Mouse (Mus musculus) central nervous system, embryonic 11.5 days (tissue): ENCODE results near the gene Rpap2. TPM values are rescaled to one million over a fixed set of nuclear protein-coding genes. Genes with fewer than 3 reads are reported as not detected.

Source experiments
- polyA plus RNA-seq: library from polyadenylated mRNA; depleted of rRNA; stranded (reverse); fragments of >200 nt; gene quantifications from 2 replicates; pipeline ENCODE4 v1.2.3, GENCODE M21; 2012; rRNA removed

The Rpap2 gene
- polyA plus RNA-seq, result 10.1 and 13.8 TPM in 2 replicates

DNA sequence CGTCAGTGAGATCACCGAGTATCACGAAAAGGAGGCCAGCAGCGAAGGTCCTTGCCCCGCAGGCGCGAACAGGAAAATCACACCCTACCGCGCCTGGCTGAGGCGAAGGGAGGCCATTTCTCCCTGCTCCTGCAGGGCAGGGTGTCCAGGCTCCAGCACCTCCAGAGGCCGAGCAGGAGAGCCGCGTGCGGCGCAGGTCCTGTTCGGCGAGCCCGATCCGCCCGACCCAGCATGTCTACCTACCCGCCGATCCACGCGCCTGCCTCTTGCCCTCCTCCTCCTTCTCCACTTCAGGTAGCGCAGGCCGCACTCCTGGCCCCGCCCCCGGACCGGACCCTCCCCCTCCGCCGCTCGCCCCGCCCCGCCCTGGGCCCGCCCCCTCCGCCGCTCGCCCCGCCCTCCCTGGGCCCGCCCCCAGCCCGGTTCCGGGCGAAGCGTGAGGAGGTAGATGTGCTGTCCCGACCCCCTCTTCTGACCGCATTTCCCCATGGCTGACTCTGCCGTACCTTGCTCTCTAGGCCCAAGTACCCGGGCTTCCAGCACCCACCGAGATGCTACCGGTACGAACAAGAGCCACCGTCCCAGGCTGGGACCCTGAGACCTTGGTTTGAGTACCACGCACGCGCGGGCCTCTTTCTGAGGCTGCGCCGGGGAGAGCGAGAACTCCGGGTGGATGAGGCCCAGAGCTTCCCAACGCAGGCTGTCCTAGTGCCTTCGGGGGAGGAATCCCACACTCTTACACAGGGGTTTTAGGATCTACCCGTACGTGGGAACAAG, at the start of gene Rpap2, which contains the start of gene Glmn:
Gene Rpap2 (plus strand): TSS at position 73 of the 777 bp plus-strand sequence.
Gene Glmn (minus strand): TSS at position 588 of the 777 bp plus-strand sequence.

Other genes starting within 250 kb of the Rpap2 start
- gene Ephx4, start 194.6 kb upstream of the Rpap2 start, polyA plus RNA-seq, result 0.59 and 0.81 TPM in 2 replicates
- gene Lpcat2b, start 165.8 kb upstream of the Rpap2 start, polyA plus RNA-seq, result not detected in 2 replicates
- gene Btbd8, start 159.4 kb upstream of the Rpap2 start, polyA plus RNA-seq, result 8.0 and 9.6 TPM in 2 replicates
- gene Gm42669, start 89.8 kb upstream of the Rpap2 start, polyA plus RNA-seq, result 0.10 and 0.14 TPM in 2 replicates
- gene 1700028K03Rik, start 62.7 kb upstream of the Rpap2 start, polyA plus RNA-seq, result 0.01 and 0.04 TPM in 2 replicates
- gene Glmn, start 515 bp downstream of the Rpap2 start, polyA plus RNA-seq, result 15.2 and 23.3 TPM in 2 replicates
- gene Gfi1, start 128.7 kb downstream of the Rpap2 start, polyA plus RNA-seq, result 0.20 and 0.24 TPM in 2 replicates
- gene Ube2d2b, start 232.7 kb downstream of the Rpap2 start, polyA plus RNA-seq, result not detected in 2 replicates